Mouse (Mus musculus): ENCODE results near the gene Rpl18a. TPM values are rescaled to one million over a fixed set of nuclear protein-coding genes. Genes with fewer than 3 reads are reported as not detected.

The Rpl18a gene
- total RNA-seq, 2 experiments from 2014 or later, result 690 to 725 TPM

DNA sequence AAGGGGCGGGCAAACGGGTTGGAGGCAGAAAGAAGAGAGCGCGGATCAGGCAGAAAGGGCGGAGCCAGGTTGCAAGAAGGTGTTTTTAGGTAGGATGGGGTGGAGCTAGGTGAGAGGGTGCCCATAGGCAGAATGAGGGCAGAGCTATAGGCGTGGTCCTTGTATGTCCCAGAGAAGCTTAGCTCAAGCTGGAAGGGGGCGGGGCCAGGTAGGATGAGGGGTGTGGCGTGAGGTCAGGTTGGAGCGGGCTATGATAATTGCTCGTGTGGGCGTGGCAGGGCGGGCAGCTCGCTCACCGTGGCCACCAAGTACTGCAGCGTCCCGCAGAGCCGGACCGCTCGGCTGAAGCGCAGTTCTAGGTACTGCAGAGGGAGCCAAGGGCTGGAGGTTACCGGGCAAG, 5.9 kb downstream of the Rpl18a start:
- intact Hi-C loops (cut with DNase I), result no loop called here
- peak in 1 of 2 experiments; percentile 61 for DNase-seq (ENCODE audit: extremely low spot score in 1 of 2, low spot score in 2 of 2)

DNA sequence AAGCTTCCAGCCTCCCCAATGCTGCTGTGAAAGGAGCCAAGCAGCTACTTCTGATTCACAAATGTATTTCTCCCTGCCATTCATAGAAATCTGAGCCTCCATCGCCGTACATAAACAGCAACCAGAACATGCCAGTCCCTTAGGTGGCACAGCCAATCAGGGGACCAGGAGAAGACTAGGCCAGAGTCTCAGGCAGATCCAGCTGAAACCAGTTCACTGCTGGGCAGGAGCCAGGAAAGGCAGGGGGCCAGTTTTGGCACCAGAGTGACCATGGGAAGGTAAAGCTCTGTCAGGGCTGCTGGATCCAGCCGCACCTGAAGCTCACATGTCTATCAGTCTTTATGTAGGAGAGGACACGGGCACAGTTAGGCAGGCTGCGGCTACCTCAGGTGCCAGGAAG, 6.6 kb downstream of the Rpl18a start:
- intact Hi-C loops (cut with DNase I), result no loop called here
- DNase-seq (ENCODE audit: extremely low spot score in 1 of 2, low spot score in 2 of 2), result peak in 1 of 2 experiments; percentile 33

GRCm38 (mm10) chr8:70887669-70888068, 9.5 kb downstream of the Rpl18a start:
- intact Hi-C loops (cut with DNase I), result no loop called here
- peak in 1 of 2 experiments; percentile 77 for DNase-seq (ENCODE audit: extremely low spot score in 1 of 2, low spot score in 2 of 2)

DNA sequence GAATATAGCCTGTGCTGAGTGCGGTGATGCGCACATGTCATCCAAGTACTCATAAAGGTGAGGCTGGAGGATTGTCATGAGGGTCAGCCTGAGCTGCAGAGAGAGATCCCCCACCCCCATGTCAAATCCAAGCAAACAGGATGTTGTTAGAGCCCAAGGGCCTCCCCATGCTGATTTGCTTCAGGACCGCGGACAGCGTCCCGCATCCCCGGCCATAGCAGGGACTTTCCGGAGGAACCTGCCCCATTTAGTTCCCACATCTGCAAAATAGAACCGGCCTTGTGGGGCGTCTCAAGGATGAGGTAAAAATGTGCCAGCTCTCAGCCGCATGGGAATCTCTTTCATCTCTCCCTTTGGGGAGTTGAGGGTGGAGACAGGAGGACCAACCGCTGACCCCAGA, 11.6 kb downstream of the Rpl18a start:
- DNase-seq (ENCODE audit: extremely low spot score in 1 of 2, low spot score in 2 of 2), result peak in 1 of 2 experiments; percentile 59
- intact Hi-C loops (cut with DNase I), result no loop called here

GRCm38 (mm10) chr8:70884683-70885082, 12.5 kb downstream of the Rpl18a start:
- peak in 1 of 2 experiments; percentile 28 for DNase-seq (ENCODE audit: extremely low spot score in 1 of 2, low spot score in 2 of 2)
- intact Hi-C loops (cut with DNase I), result no loop called here

GRCm38 (mm10) chr8:70884186-70884585, 13.0 kb downstream of the Rpl18a start:
- peak in 1 of 2 experiments; percentile 22 for DNase-seq (ENCODE audit: extremely low spot score in 1 of 2, low spot score in 2 of 2)
- intact Hi-C loops (cut with DNase I), result no loop called here

- peak in 1 of 2 experiments; percentile 48 for DNase-seq (ENCODE audit: extremely low spot score in 1 of 2, low spot score in 2 of 2)
- intact Hi-C loops (cut with DNase I), result no loop called here
Measured at GRCm38 (mm10) chr8:70880546-70880945, 16.7 kb downstream of the Rpl18a start.

- intact Hi-C loops (cut with DNase I), result no loop called here
Measured at GRCm38 (mm10) chr8:70880126-70880525, 17.1 kb downstream of the Rpl18a start.

GRCm38 (mm10) chr8:70879500-70879899, 17.7 kb downstream of the Rpl18a start:
- intact Hi-C loops (cut with DNase I), result no loop called here

More at GRCm38 (mm10) chr8:70880126-70880525, 17.1 kb downstream of the Rpl18a start:
- DNase-seq (ENCODE audit: extremely low spot score in 1 of 2, low spot score in 2 of 2), result peak in 1 of 2 experiments; percentile 88

DNA sequence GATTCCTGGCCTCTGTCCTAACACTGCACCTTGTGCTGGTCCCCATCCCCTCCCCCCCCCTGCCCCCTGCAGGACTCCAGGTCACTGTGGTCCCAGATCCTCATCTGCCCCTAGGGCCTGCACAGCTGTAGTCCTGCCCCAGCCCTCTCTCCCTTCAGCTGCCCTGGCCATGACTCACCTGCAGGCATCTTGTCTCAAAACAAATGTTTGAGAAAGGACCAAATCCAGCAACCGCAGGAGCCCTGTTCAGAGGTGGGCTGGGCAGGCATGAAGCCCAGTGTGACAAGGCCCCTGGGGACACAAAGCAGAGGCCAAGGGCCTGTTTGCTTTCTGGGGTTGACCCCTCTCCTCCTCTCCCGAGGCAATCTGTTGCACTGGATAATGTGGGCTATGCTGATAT, 19.0 kb downstream of the Rpl18a start:
- DNase-seq (ENCODE audit: extremely low spot score in 1 of 2, low spot score in 2 of 2), result peak in 1 of 2 experiments; percentile 37

More at GRCm38 (mm10) chr8:70879500-70879899, 17.7 kb downstream of the Rpl18a start:
- peak in 1 of 2 experiments; percentile 33 for DNase-seq (ENCODE audit: extremely low spot score in 1 of 2, low spot score in 2 of 2)

GRCm38 (mm10) chr8:70876382-70876781, 20.8 kb downstream of the Rpl18a start:
- peak in 1 of 2 experiments; percentile 40 for DNase-seq (ENCODE audit: extremely low spot score in 1 of 2, low spot score in 2 of 2)
- intact Hi-C loops (cut with DNase I), result no loop called here

More for the DNA sequence above, 19.0 kb downstream of the Rpl18a start:
- intact Hi-C loops (cut with DNase I), result no loop called here

GRCm38 (mm10) chr8:70874441-70874840, 22.8 kb downstream of the Rpl18a start:
- peak in 1 of 2 experiments; percentile 18 for DNase-seq (ENCODE audit: extremely low spot score in 1 of 2, low spot score in 2 of 2)
- intact Hi-C loops (cut with DNase I), result no loop called here

GRCm38 (mm10) chr8:70873364-70873985, 23.7 kb downstream of the Rpl18a start, which contains the start of gene Ccdc124:
Gene Ccdc124, minus strand, starts transcription at chr8:70873935.
- peak; percentile 95 to 97 for DNase-seq (ENCODE audit: extremely low spot score in 1 of 2, low spot score in 2 of 2)
- intact Hi-C loops (cut with DNase I), result no loop called here

DNA sequence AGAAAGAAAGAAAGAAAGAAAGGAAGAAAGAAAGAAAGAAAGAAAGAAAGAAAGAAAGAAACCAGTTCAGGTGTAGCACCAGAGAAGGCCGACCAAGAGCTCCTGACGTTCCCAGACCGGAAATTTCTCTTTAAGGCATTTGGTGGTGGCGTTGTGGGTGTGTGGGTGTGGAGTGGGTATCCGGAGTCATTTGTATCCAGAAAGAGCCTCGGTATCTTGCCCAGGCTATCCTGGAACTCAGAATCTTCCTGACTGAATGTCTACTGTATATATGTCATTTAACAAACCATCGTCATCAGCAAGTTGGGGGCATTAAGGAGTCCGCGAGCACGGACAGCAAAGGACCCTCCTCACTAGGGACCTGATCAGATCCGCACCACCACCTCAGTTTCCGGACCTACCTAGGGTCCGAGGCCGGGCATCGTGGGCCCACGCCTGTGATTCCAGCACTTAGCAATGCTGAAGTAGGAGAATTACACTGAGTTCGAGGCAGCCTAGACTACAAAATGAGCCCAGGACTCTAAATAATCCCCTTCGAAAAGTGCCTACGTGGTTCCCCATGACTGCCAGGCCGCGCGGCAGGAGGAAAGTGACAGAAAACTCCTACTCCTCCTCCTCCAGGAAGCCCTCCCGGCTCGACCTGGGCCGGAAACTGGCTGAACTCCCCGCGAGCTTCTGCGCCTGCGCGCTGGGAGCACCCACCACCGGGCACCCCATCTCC, 24.4 kb downstream of the Rpl18a start:
- intact Hi-C loops (cut with DNase I), result no loop called here

GRCm38 (mm10) chr8:70871195-70871807, 25.9 kb downstream of the Rpl18a start:
- intact Hi-C loops (cut with DNase I), result no loop called here
- DNase-seq (ENCODE audit: extremely low spot score in 1 of 2, low spot score in 2 of 2), result peak in 1 of 2 experiments; percentile 26

More for the DNA sequence above, 24.4 kb downstream of the Rpl18a start:
- peak in 1 of 2 experiments; percentile 30 for DNase-seq (ENCODE audit: extremely low spot score in 1 of 2, low spot score in 2 of 2)

DNA sequence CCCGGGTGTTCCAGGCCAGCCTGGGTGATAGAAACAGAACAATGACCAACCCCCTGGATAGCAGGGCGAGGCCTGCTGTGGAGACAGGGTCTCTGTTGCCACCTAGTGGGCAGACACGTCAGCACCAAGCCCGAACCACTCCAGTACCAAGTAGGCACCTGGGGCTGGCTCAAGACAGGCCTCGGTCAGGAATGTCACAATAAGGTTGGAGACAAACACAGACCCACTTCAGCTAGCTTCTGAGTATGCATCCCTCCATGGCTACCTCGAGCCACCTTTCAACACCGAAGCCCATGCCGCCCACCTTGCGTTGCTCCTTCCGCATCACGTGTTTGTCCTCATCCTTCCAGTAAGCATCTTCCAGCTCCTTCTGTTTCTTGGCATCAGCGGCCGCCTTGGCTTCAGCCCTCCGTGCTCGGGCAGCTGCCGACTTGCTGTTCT, 27.6 kb downstream of the Rpl18a start:
- intact Hi-C loops (cut with DNase I), result loop anchor here (2.0 kb wide), 1 partner anchor 25 kb away; no protein-coding TSS in a partner anchor
- DNase-seq (ENCODE audit: extremely low spot score in 1 of 2, low spot score in 2 of 2), result peak; percentile 72 to 86

GRCm38 (mm10) chr8:70869199-70869571, 28.0 kb downstream of the Rpl18a start:
- intact Hi-C loops (cut with DNase I), result loop anchor here (2.0 kb wide), 1 partner anchor 24 kb away; no protein-coding TSS in a partner anchor
- no peak for DNase-seq (ENCODE audit: extremely low spot score in 1 of 2, low spot score in 2 of 2)

DNA sequence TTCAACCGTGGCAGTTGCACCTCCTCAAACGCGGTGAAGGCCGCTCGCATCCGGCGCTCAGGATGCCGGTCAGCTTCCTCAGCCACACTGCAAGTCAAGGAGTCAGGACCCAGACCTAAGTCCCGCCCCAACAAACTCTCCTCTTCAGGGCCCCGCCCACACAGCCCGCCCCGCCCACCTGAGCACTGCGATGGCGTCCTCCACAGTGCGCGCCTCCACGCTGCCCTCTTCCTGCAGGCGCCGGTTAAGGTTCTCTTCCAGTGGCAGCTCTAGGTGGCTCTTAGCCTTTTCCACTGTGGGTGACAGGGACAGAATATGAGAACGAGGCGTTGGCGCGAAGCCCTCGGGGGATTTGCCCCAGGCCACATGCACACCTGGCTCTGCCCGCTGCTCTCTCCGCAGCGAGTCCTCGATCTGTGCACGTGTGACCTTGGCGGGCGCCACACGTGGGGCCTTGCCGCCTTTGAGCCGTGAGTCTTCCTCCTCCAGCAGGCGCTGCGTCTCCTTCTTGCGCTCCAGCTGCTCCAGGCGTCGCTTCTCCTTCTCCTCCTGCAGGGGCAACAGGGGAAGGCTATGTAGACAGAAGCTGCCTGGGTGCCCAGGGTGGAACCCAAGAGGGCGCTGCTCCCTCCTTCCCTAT, 28.5 kb downstream of the Rpl18a start:
- intact Hi-C loops (cut with DNase I), result loop anchor here (2.0 kb wide), 1 partner anchor 24 kb away; no protein-coding TSS in a partner anchor
- peak in 1 of 2 experiments; percentile 62 for DNase-seq (ENCODE audit: extremely low spot score in 1 of 2, low spot score in 2 of 2)

DNA sequence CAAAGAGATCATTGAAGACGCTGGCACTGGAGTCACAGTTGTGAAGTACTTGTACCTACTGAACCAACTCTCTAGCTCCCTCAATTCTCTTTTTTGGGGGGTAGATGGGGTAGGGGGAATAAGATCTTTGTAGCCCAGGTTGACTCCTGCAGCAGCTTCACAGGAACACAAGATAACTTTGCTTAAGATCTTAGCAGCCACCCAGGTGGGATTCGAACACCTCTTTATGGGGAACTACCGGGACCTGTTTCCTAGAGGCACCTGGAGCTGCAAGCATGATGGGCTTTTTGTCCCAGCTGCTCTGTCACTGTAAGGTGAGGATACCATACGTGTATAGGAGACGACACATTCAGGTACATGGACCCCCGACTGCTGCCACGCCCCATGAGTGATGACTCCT, 30.6 kb downstream of the Rpl18a start:
- peak in 1 of 2 experiments; percentile 22 for DNase-seq (ENCODE audit: extremely low spot score in 1 of 2, low spot score in 2 of 2)
- intact Hi-C loops (cut with DNase I), result no loop called here

Measured in left cerebral cortex, postnatal 10 days (tissue).